Mouse (Mus musculus): Measurements from ENCODE around the gene Prrxl1. TPM values are rescaled to one million over a fixed set of nuclear protein-coding genes. Genes with fewer than 3 reads are reported as not detected.

Gene Prrxl1
- total and polyA plus RNA-seq, 2 experiments from 2014 or later: 0.60 to 3.8 TPM

GRCm38 (mm10) chr14:32632908-32633600 is 33.8 kb downstream of the Prrxl1 start:
- Histone ChIP-seq H3K4me3 (ENCODE audit: low read depth, low read length) (no peak overlapping the region), H3K4me2 (ENCODE audit: low read depth, low read length, poor library complexity, severe bottlenecking) (no peak overlapping the region), H3K4me1 (ENCODE audit: insufficient read depth, low read length) (no peaks in the 10 kb centered on the region), H3K9ac (replicated peaks; ENCODE audit: low read length, poor library complexity, severe bottlenecking) (no peak overlapping the region), H3K36me3 (ENCODE audit: insufficient read depth, low read length) (no peaks in the 10 kb centered on the region), H3K27ac (ENCODE audit: low read depth, low read length) (no peak overlapping the region), H3K9me3 (ENCODE audit: low read length) (no peaks in the 10 kb centered on the region), H3K27me3 (ENCODE audit: insufficient read depth, low read length) (no peaks in the 10 kb centered on the region)
- TF ChIP-seq CTCF (IDR thresholded peaks at IDR 0.05): no peak
- DNase-seq (ENCODE audit: low spot score) (no peak), ATAC-seq (ENCODE audit: low FRiP score) (no peak)
- 75% methylated on average over 6 of the region's 6 CpGs for WGBS

- WGBS: 41% methylated on average over 11 of the region's 11 CpGs
- H3K4me2 ChIP-seq (ENCODE audit: low read depth, low read length, poor library complexity, severe bottlenecking): no peak overlapping the region
- H3K27me3 ChIP-seq (ENCODE audit: insufficient read depth, low read length): no peaks in the 10 kb centered on the region
- H3K9ac ChIP-seq (replicated peaks; ENCODE audit: low read length, poor library complexity, severe bottlenecking): no peak overlapping the region
- no peak for TF ChIP-seq CTCF (IDR thresholded peaks at IDR 0.05)
- H3K4me3 ChIP-seq (ENCODE audit: low read depth, low read length): no peak overlapping the region
- DNase-seq (ENCODE audit: low spot score): no peak
- no peak for ATAC-seq (ENCODE audit: low FRiP score)
- no peaks in the 10 kb centered on the region for H3K36me3 ChIP-seq (ENCODE audit: insufficient read depth, low read length)
- no peak overlapping the region for H3K27ac ChIP-seq (ENCODE audit: low read depth, low read length)
- no peaks in the 10 kb centered on the region for H3K4me1 ChIP-seq (ENCODE audit: insufficient read depth, low read length)
- no peaks in the 10 kb centered on the region for H3K9me3 ChIP-seq (ENCODE audit: low read length)
Observed at GRCm38 (mm10) chr14:32634015-32634682, 34.9 kb downstream of the Prrxl1 start.

GRCm38 (mm10) chr14:32638485-32638884 is 39.3 kb downstream of the Prrxl1 start:
- Histone ChIP-seq H3K27me3 (ENCODE audit: insufficient read depth, low read length) (no peaks in the 10 kb centered on the region), H3K9me3 (ENCODE audit: low read length) (no peaks in the 10 kb centered on the region), H3K27ac (ENCODE audit: low read depth, low read length) (no peak overlapping the region), H3K4me3 (ENCODE audit: low read depth, low read length) (no peak overlapping the region), H3K36me3 (ENCODE audit: insufficient read depth, low read length) (no peaks in the 10 kb centered on the region), H3K4me2 (ENCODE audit: low read depth, low read length, poor library complexity, severe bottlenecking) (no peak overlapping the region), H3K4me1 (ENCODE audit: insufficient read depth, low read length) (no peaks in the 10 kb centered on the region), H3K9ac (replicated peaks; ENCODE audit: low read length, poor library complexity, severe bottlenecking) (no peak overlapping the region)
- no peak for TF ChIP-seq CTCF (IDR thresholded peaks at IDR 0.05)
- DNase-seq (ENCODE audit: low spot score) (no peak), ATAC-seq (ENCODE audit: low FRiP score) (no peak)
- WGBS: 91% methylated on average over 2 of the region's 2 CpGs

- Histone ChIP-seq H3K9me3 (ENCODE audit: low read length) (no peaks in the 10 kb centered on the region), H3K27ac (ENCODE audit: low read depth, low read length) (no peak overlapping the region), H3K27me3 (ENCODE audit: insufficient read depth, low read length) (no peaks in the 10 kb centered on the region), H3K36me3 (ENCODE audit: insufficient read depth, low read length) (no peaks in the 10 kb centered on the region), H3K4me2 (ENCODE audit: low read depth, low read length, poor library complexity, severe bottlenecking) (no peak overlapping the region), H3K4me3 (ENCODE audit: low read depth, low read length) (no peak overlapping the region), H3K9ac (replicated peaks; ENCODE audit: low read length, poor library complexity, severe bottlenecking) (no peak overlapping the region), H3K4me1 (ENCODE audit: insufficient read depth, low read length) (no peaks in the 10 kb centered on the region)
- ATAC-seq (ENCODE audit: low FRiP score): no peak
- DNase-seq (ENCODE audit: low spot score): no peak
- no peak for TF ChIP-seq CTCF (IDR thresholded peaks at IDR 0.05)
- WGBS: 82% methylated on average over 9 of the region's 9 CpGs
Observed at GRCm38 (mm10) chr14:32659781-32660180, 60.6 kb downstream of the Prrxl1 start.

- WGBS: 92% methylated on average over 6 of the region's 6 CpGs
- DNase-seq (ENCODE audit: low spot score): no peak
- Histone ChIP-seq H3K4me1 (ENCODE audit: insufficient read depth, low read length) (no peaks in the 10 kb centered on the region), H3K9me3 (ENCODE audit: low read length) (no peaks in the 10 kb centered on the region), H3K4me2 (ENCODE audit: low read depth, low read length, poor library complexity, severe bottlenecking) (no peak overlapping the region), H3K4me3 (ENCODE audit: low read depth, low read length) (no peak overlapping the region), H3K9ac (replicated peaks; ENCODE audit: low read length, poor library complexity, severe bottlenecking) (no peak overlapping the region), H3K36me3 (ENCODE audit: insufficient read depth, low read length) (no peaks in the 10 kb centered on the region), H3K27ac (ENCODE audit: low read depth, low read length) (no peak overlapping the region), H3K27me3 (ENCODE audit: insufficient read depth, low read length) (no peaks in the 10 kb centered on the region)
- ATAC-seq (ENCODE audit: low FRiP score): no peak
- TF ChIP-seq CTCF (IDR thresholded peaks at IDR 0.05): no peak
Observed at GRCm38 (mm10) chr14:32663099-32663498, 63.9 kb downstream of the Prrxl1 start.

- DNase-seq (ENCODE audit: low spot score): no peak
- H3K36me3 ChIP-seq (ENCODE audit: insufficient read depth, low read length): no peaks in the 10 kb centered on the region
- no peak for ATAC-seq (ENCODE audit: low FRiP score)
Observed at GRCm38 (mm10) chr14:32673178-32673577, 74.0 kb downstream of the Prrxl1 start.

More at GRCm38 (mm10) chr14:32673178-32673577, 74.0 kb downstream of the Prrxl1 start:
- Histone ChIP-seq H3K4me3 (ENCODE audit: low read depth, low read length) (no peak overlapping the region), H3K27ac (ENCODE audit: low read depth, low read length) (no peak overlapping the region), H3K4me1 (ENCODE audit: insufficient read depth, low read length) (no peaks in the 10 kb centered on the region), H3K9me3 (ENCODE audit: low read length) (no peaks in the 10 kb centered on the region), H3K4me2 (ENCODE audit: low read depth, low read length, poor library complexity, severe bottlenecking) (no peak overlapping the region), H3K9ac (replicated peaks; ENCODE audit: low read length, poor library complexity, severe bottlenecking) (no peak overlapping the region), H3K27me3 (ENCODE audit: insufficient read depth, low read length) (no peaks in the 10 kb centered on the region)
- TF ChIP-seq CTCF (IDR thresholded peaks at IDR 0.05): no peak
- WGBS: 65% methylated on average over 3 of the region's 3 CpGs
